Mouse (Mus musculus): ENCODE data around the gene Plcd3.

GRCm38 (mm10) chr11:103081631-103082030, 19.8 kb downstream of the Plcd3 start:
- TF ChIP-seq CTCF (conservative IDR thresholded peaks at IDR 0.05 in 1 of 2, IDR thresholded peaks at IDR 0.05 in 1 of 2; ENCODE audit: low read depth in 2 of 2, low read length in 2 of 2) (no peak), POLR2A (IDR thresholded peaks at IDR 0.05; ENCODE audit: low read depth, low read length) (no peak), MAZ (IDR thresholded peaks at IDR 0.05; ENCODE audit: low read depth, low read length) (no peak), EP300 (IDR thresholded peaks at IDR 0.05; ENCODE audit: low read length) (no peak), MAX (IDR thresholded peaks at IDR 0.05; ENCODE audit: low read length) (no peak), ETS1 (conservative IDR thresholded peaks at IDR 0.05; ENCODE audit: low read depth, low read length) (no peak), ZMIZ1 (IDR thresholded peaks at IDR 0.05; ENCODE audit: low read depth, low read length) (no peak), NRF1 (IDR thresholded peaks at IDR 0.05; ENCODE audit: low read depth, low read length) (no peak), KAT2A (IDR thresholded peaks at IDR 0.05; ENCODE audit: insufficient replicate concordance, low read length) (no peak), RAD21 (IDR thresholded peaks at IDR 0.05; ENCODE audit: low read depth, low read length) (no peak), USF2 (conservative IDR thresholded peaks at IDR 0.05; ENCODE audit: low read depth, low read length) (no peak), ZC3H11A (IDR thresholded peaks at IDR 0.05; ENCODE audit: low read depth, low read length) (no peak), MYC (IDR thresholded peaks at IDR 0.05; ENCODE audit: low read depth, low read length) (no peak)

All from CH12.LX (cell line).